Mouse (Mus musculus) embryonic fibroblast, embryonic 13.5 days (primary cell): Measurements from ENCODE around the gene Amotl1.

Experiments
- CTCF ChIP-seq: IDR thresholded peaks from 2 replicates; pipeline ENCODE4 v1.5.1; 2011; ENCODE audit warnings: mild to moderate bottlenecking, control low read depth, low read length, moderate library complexity, borderline replicate concordance; ENCODE audit not compliant: insufficient read depth
- POLR2A ChIP-seq: IDR thresholded peaks from 2 replicates; pipeline ENCODE4 v1.6.1; 2011; ENCODE audit warnings: low read depth, mild to moderate bottlenecking, control low read depth, low read length, moderate library complexity

DNA sequence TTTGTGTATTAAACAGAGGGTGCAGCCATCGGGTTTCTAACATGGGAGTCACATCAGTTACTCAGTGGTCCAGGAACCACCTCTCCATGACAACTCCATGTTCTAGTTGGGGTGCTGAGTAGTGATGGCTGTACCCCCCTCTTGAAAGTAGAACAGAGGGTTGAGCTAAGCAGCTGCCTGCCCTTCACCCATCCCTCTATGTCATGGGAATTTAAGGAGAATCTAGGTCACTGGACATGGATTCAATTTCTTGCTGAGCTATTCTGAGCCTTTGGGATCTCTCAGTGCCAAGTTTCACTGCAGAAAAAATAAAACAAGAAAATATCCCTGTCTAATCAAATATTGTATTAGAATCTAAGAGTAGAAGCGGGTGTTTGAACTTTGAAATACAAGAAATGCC, 18.7 kb upstream of the Amotl1 start:
- no peak for TF ChIP-seq CTCF
- TF ChIP-seq POLR2A: no peak
